Mouse (Mus musculus): ENCODE results near the gene Crk. TPM values are rescaled to one million over a fixed set of nuclear protein-coding genes. Genes with fewer than 3 reads are reported as not detected.

Gene Crk
- 100 to 1,000 TPM; 135 to 258 (median 172) TPM for total RNA-seq (2018; cell fraction: chromatin; rRNA removed)
- 100 to 1,000 TPM in 3 of 26 experiments, 10 to 100 TPM in 23; 72.1 to 124 (median 81.7) TPM for total RNA-seq (2018; cell fraction: cytosol; rRNA removed)
- total RNA-seq (2018; cell fraction: nucleus; rRNA removed), result 100 to 1,000 TPM in 25 of 26 experiments, 10 to 100 TPM in 1; 97.0 to 221 (median 127) TPM
- polyA plus RNA-seq (2018), result 52.3 to 73.1 TPM (median 60.5 TPM) in 3 replicates

DNA sequence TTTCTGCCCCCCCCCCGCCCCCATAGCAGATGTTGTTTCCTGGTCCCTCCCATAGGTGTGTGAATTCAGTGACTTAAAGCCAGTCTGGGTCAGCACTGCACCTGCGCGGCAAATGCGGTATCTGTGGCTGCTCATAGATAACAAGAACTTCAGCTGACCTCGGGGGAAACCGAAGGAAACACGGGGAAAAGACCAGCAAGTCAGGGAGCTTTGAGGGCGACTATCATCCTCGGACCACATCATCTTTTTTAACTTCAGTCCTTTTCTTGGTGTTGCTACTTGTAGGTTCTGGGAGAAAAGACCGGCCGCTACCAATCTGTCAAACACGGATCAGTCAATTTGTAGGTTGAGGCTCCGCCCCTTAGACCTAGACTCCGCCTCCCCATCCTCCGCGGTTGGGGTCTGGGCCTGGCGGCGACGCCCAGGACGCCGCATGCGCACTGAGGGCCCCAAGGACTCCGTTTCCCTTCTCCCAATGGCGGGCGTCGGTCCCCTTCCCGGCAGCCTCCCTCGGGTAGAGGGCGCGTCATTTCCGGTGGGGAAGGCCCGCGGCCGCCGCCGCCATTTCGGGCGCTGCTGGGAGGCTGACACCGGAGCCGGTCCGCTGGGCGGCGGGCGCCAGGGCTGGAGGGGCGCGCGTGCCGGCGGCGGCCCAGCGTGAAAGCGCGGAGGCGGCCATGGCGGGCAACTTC is at the start of gene Crk:
Crk (plus strand) TSS at position 513 of the 692 bp plus-strand sequence.
- Histone ChIP-seq H3K36me3 (ENCODE audit: inconsistent target) (peaks cover 15% of the 10 kb centered on the region; the same call in 1 of the 2 replicates), H3K27ac (peak within 1 kb of the TSS; percentile 68), H3K4me3 (ENCODE audit: inconsistent target) (peak within 1 kb of the TSS; percentile 67), H3K79me2 (ENCODE audit: inconsistent target) (peaks cover 46% of the 10 kb centered on the region)
- under 1% methylated on average over 55 of the region's 55 CpGs for WGBS (ENCODE audit: missing documents)

DNA sequence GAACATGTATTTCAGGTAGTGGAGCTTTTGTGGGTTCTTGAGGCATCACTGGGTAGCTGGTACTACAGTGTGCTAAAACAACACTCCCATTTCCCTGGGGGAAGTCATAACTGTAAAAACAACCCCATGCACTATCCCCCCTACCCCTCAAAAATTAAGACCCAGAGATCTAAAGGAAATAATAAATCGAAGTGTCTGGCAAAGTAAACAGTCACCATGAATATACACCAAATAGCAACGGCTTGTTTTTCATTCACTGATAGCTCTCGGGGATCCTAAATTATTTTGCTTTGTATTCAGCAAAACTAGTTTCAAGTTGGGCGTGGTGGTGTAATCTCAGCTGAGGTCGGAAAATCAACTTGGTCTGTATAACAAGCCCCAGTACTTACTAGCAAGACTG is 49.0 kb upstream of the Crk start:
- peak overlapping the region; percentile 49 for H3K4me3 ChIP-seq (ENCODE audit: inconsistent target)
- H3K79me2 ChIP-seq (ENCODE audit: inconsistent target), result peaks cover 29% of the 10 kb centered on the region
- H3K36me3 ChIP-seq (ENCODE audit: inconsistent target), result peaks cover 53% of the 10 kb centered on the region
- WGBS (ENCODE audit: missing documents), result 13% methylated on average over 5 of the region's 5 CpGs
- peak overlapping the region; percentile 69 for H3K27ac ChIP-seq

DNA sequence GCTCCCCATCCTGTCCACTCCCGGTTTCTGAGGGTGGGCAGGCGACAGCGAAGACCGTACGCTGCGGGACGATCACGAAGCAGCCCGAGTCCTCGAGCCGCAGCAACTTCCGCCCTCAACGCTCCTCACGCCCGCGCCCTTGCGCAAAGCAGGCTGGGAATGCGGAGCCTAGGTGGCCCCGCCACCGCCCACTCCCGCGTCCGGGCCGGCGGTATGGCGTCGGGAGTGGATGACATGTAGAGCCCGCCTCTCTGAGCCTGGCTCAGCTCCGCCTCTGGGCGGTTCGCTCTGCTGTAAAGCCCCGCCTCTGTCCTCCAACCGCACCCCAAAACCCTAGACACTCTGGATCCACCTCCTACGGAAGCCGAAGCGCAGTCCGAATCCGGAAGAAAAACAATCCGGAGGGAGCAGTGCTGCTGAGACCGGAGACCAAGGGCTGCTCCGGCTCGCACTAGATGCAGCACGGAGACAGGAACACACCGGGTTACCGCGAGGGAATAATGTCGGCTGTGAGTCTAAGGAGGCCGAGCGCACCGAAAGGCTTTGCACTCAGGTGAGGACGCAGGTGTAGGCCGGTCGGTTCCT is 48.3 kb upstream of the Crk start, which contains the start of gene Inpp5k:
Inpp5k (plus strand) TSS at position 344 of the 585 bp plus-strand sequence.
- peak within 1 kb of the TSS; percentile 69 for H3K27ac ChIP-seq
- WGBS (ENCODE audit: missing documents), result under 1% methylated on average over 51 of the region's 53 CpGs
- peaks cover 49% of the 10 kb centered on the region for H3K36me3 ChIP-seq (ENCODE audit: inconsistent target)
- peak within 1 kb of the TSS; percentile 99 for H3K4me3 ChIP-seq (ENCODE audit: inconsistent target)
- H3K79me2 ChIP-seq (ENCODE audit: inconsistent target), result peaks cover 29% of the 10 kb centered on the region

DNA sequence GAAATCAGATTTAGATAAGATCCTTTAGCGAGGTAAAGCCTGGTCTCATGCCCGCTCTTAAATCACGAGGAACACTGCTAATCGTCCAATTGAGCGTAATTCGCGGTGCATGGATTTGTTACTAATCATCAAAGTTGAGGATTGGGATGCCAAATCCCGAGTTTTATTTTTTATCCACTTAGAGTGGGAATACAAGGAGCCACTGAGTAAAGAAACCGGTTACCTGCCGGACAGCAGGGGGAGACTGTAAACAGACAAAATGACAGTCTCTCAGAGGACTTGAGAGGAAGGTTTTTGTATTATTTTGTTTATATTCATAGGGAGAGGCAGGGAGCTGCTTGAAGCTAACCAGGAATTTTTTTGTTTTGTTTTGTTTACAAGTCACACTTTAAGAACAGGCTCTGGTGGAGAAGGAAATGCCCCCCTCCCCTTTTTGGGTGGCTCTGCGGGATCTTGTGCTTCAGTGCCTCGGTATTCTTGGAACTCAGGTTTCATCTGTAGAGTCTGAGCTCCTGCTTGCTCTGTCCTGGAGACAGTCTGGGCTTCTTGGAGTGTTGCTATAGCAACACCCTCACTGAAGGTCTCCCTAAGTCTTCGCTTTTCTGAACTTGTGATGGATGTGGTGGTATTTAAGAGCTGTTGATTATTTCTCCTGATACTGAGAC is 47.4 kb upstream of the Crk start:
- Histone ChIP-seq H3K36me3 (ENCODE audit: inconsistent target) (peaks cover 40% of the 10 kb centered on the region), H3K79me2 (ENCODE audit: inconsistent target) (peaks cover 29% of the 10 kb centered on the region), H3K27ac (peak overlapping the region; percentile 57), H3K4me3 (ENCODE audit: inconsistent target) (peak overlapping the region; percentile 99)
- whole genome bisulfite sequencing (ENCODE audit: missing documents), result 12% methylated on average over 13 of the region's 13 CpGs

DNA sequence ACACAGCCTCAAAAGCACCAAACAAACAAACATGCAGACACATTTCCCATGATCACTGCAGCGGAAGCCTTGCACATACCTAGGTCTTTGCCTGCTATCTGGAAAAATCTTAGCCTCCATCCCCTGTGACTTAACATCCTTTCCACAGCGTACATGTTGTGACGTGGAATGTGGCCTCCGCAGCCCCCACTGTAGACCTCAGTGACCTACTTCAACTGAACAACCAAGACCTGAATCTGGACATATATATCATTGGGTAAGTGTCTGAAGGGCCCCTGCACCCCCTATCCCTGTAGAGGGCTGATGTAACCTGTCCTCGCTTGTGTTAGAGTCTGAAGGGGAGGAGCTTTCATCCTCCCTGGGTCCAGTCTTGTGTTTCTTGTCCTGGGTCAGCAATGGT is 46.1 kb upstream of the Crk start:
- WGBS (ENCODE audit: missing documents), result 98% methylated on average over 5 of the region's 5 CpGs
- Histone ChIP-seq H3K27ac (no peak overlapping the region), H3K36me3 (ENCODE audit: inconsistent target) (peaks cover 28% of the 10 kb centered on the region), H3K4me3 (ENCODE audit: inconsistent target) (no peak overlapping the region), H3K79me2 (ENCODE audit: inconsistent target) (peaks cover 29% of the 10 kb centered on the region)

DNA sequence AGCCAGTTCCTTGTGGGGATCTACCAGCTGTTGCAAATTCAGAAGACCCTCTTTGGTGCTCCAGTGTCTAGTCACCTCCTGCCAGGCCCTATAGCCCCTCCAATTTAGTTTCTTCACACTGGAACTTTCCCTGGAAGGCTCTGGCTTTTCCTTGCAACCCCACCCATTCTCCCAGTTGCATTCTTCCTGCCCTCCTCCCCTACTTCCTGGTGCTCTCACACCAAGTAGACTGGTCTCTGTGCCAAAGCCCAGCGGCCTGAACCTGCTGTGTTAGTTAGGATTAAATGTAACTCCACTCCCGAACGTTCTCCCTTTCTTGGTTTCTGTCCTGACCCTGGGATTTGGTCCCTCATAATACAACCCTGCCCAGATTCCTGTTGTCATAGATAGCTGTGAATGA is 44.3 kb upstream of the Crk start:
- 77% methylated on average over 3 of the region's 3 CpGs for WGBS (ENCODE audit: missing documents)
- peaks cover 29% of the 10 kb centered on the region; the same call in 1 of the 2 replicates for H3K36me3 ChIP-seq (ENCODE audit: inconsistent target)
- no peak overlapping the region for H3K4me3 ChIP-seq (ENCODE audit: inconsistent target)
- peaks cover 29% of the 10 kb centered on the region for H3K79me2 ChIP-seq (ENCODE audit: inconsistent target)
- H3K27ac ChIP-seq, result no peak overlapping the region

DNA sequence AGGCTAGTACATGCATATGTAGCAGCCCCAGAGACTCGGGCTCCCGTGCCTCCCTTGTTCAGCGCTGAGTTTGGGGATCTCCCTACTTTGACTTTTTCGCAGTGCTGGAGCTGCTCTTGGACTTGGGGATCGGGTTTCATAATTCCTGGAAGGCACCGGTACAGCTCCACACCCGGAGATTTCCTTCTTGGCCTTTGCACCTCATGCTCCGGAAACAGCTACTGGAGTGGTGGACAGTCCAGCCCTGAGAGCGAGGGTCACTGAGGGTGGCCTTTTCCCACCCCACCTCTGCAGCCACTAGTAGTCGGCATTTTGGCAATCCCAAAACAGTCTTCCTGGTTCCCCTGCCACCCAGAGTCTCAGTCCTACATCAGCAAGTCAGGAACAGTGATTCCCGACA is 43.7 kb upstream of the Crk start:
- H3K36me3 ChIP-seq (ENCODE audit: inconsistent target), result peaks cover 30% of the 10 kb centered on the region; the same call in 1 of the 2 replicates
- 95% methylated on average over 11 of the region's 11 CpGs for WGBS (ENCODE audit: missing documents)
- no peak overlapping the region for H3K4me3 ChIP-seq (ENCODE audit: inconsistent target)
- H3K79me2 ChIP-seq (ENCODE audit: inconsistent target), result peaks cover 29% of the 10 kb centered on the region
- H3K27ac ChIP-seq, result no peak overlapping the region

DNA sequence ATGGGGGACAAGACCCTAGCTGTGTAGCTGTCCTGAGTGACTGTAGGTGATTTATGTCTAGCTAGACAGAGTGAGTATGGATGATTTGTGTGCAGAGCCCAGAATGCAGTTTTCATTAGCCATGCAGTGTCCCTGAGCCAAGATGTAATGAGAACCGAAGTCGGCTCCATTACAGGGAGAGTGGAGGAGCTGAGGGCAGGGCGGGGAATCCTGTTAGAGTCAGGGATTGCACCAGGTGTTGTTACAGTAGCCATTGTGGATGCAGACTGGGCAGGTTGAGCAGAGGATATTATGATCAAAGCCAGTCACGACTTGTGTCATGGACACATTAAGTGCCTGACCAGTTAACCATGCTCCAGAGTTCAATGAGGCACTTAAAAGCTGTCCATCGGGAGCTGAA is 35.7 kb upstream of the Crk start:
- Histone ChIP-seq H3K27ac (no peak overlapping the region), H3K36me3 (ENCODE audit: inconsistent target) (peaks cover 39% of the 10 kb centered on the region), H3K79me2 (ENCODE audit: inconsistent target) (no peaks in the 10 kb centered on the region), H3K4me3 (ENCODE audit: inconsistent target) (no peak overlapping the region)
- WGBS (ENCODE audit: missing documents), result 96% methylated on average over 5 of the region's 5 CpGs

DNA sequence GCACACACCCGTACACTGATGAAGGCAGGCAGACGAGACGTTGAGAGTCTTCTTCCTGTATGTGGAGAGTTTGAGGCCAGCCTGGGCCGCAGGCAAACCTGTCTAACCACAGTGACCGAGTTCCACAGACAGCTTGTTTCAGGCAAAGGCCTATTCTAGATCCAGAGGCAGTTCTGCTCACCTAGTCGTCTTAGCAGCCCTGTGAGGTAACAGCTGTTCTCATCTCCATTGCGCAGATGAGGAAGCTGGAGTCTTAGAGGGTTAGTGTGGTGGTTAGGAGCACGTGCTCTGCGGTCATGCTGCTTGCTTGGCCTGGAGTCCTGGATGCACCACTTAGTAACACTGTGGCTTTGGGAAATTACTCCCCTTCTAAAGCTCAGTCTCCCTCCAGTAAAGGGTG is 34.4 kb upstream of the Crk start:
- H3K4me3 ChIP-seq (ENCODE audit: inconsistent target), result no peak overlapping the region
- WGBS (ENCODE audit: missing documents), result 12% methylated on average over 9 of the region's 9 CpGs
- no peaks in the 10 kb centered on the region for H3K79me2 ChIP-seq (ENCODE audit: inconsistent target)
- peak overlapping the region; percentile 65 for H3K27ac ChIP-seq
- H3K36me3 ChIP-seq (ENCODE audit: inconsistent target), result peaks cover 32% of the 10 kb centered on the region

DNA sequence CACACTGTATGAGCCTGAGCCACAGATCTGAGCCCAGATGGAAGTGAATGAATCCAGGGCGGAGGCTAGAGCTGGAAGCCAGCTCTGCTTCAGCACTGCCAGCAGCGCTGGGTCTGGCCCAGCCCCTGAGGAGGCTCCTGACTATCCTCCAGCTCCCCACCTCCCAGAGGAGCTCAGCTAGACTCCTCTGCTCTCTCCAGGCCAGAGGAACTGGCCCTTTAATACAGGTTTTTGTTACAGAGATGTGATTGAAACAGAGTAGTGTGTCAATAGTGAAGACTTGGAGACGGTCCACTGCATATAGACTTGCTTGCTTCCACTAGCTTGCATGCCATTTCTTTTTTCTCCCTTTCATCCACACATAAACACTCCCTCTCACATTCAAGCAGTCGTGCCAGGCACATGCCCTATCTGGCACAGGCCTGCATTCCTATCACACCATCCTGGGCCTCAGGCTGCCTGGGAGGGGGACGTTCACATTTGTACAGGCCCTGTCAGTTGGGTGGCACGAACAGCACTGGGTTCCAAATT is 31.3 kb upstream of the Crk start:
- H3K4me3 ChIP-seq (ENCODE audit: inconsistent target), result no peak overlapping the region
- no peak overlapping the region for H3K27ac ChIP-seq
- H3K36me3 ChIP-seq (ENCODE audit: inconsistent target), result peaks cover 19% of the 10 kb centered on the region; the same call in 1 of the 2 replicates
- 96% methylated on average over 6 of the region's 6 CpGs for WGBS (ENCODE audit: missing documents)
- peaks cover 11% of the 10 kb centered on the region for H3K79me2 ChIP-seq (ENCODE audit: inconsistent target)

- H3K27ac ChIP-seq, result peak overlapping the region; percentile 35
- peaks cover 15% of the 10 kb centered on the region for H3K79me2 ChIP-seq (ENCODE audit: inconsistent target)
- H3K4me3 ChIP-seq (ENCODE audit: inconsistent target), result no peak overlapping the region
- 41% methylated on average over 4 of the region's 4 CpGs for WGBS (ENCODE audit: missing documents)
- peaks cover 19% of the 10 kb centered on the region; the same call in 1 of the 2 replicates for H3K36me3 ChIP-seq (ENCODE audit: inconsistent target)
Observed at GRCm38 (mm10) chr11:75649155-75649561, 29.9 kb upstream of the Crk start.

GRCm38 (mm10) chr11:75650311-75650710 is 28.7 kb upstream of the Crk start, which contains the start of gene Myo1c:
Myo1c (plus strand) TSS chr11:75650504.
- H3K27ac ChIP-seq, result peak within 1 kb of the TSS; percentile 71
- H3K79me2 ChIP-seq (ENCODE audit: inconsistent target), result peaks cover 15% of the 10 kb centered on the region
- 94% methylated on average over 6 of the region's 7 CpGs for WGBS (ENCODE audit: missing documents)
- H3K4me3 ChIP-seq (ENCODE audit: inconsistent target), result peak within 1 kb of the TSS; percentile 12; the same call in 1 of the 2 replicates
- peaks cover 19% of the 10 kb centered on the region; the same call in 1 of the 2 replicates for H3K36me3 ChIP-seq (ENCODE audit: inconsistent target)

GRCm38 (mm10) chr11:75650958-75651425 is 28.1 kb upstream of the Crk start:
- Histone ChIP-seq H3K79me2 (ENCODE audit: inconsistent target) (peaks cover 15% of the 10 kb centered on the region), H3K27ac (peak overlapping the region; percentile 71), H3K36me3 (ENCODE audit: inconsistent target) (peaks cover 19% of the 10 kb centered on the region; the same call in 1 of the 2 replicates), H3K4me3 (ENCODE audit: inconsistent target) (peak overlapping the region; percentile 12; the same call in 1 of the 2 replicates)
- 9% methylated on average over 9 of the region's 13 CpGs for WGBS (ENCODE audit: missing documents)
